Mouse (Mus musculus) embryonic facial prominence, embryonic 15.5 days (tissue): Measurements from ENCODE around the gene Arsb. TPM values are rescaled to one million over a fixed set of nuclear protein-coding genes. Genes with fewer than 3 reads are reported as not detected.
A peak's percentile ranks its signal among the peaks of the same experiment; 100 is the strongest.

Experiments
- ATAC-seq: fragments of 200-750 bp; cut with Nextera tagmentation; 2 replicates; pipeline ENCODE4 v1.8.0; 2017; ENCODE audit warnings: low read depth, moderate TSS enrichment; ENCODE audit not compliant: insufficient number of reproducible peaks, low FRiP score, low TSS enrichment
- H3K27ac ChIP-seq: fragments of 300-500 bp; sonication (generic); replicated peaks from 2 replicates; pipeline ENCODE4 v1.5.1; 2015; ENCODE audit warnings: mild to moderate bottlenecking, inconsistent platforms
- H3K27me3 ChIP-seq: fragments of 300-500 bp; sonication (generic); 2 replicates; pipeline ENCODE4 v1.6.1; 2015; ENCODE audit warnings: inconsistent platforms
- H3K36me3 ChIP-seq: fragments of 300-500 bp; sonication (generic); 2 replicates; pipeline ENCODE4 v1.6.1; 2015; ENCODE audit warnings: mild to moderate bottlenecking, inconsistent platforms
- H3K4me1 ChIP-seq: fragments of 300-500 bp; sonication (generic); 2 replicates; pipeline ENCODE4 v1.6.1; 2015; ENCODE audit warnings: inconsistent platforms
- H3K4me2 ChIP-seq: fragments of 300-500 bp; sonication (generic); replicated peaks from 2 replicates; pipeline ENCODE4 v1.6.1; 2015; ENCODE audit warnings: mild to moderate bottlenecking, inconsistent platforms
- H3K4me3 ChIP-seq: fragments of 300-500 bp; sonication (generic); replicated peaks from 2 replicates; pipeline ENCODE4 v1.5.1; 2015; ENCODE audit warnings: mild to moderate bottlenecking, inconsistent platforms
- H3K9ac ChIP-seq: fragments of 300-500 bp; sonication (generic); 2 replicates; pipeline ENCODE4 v1.6.1; 2015; ENCODE audit warnings: inconsistent platforms
- H3K9me3 ChIP-seq: fragments of 300-500 bp; sonication (generic); replicated peaks from 2 replicates; pipeline ENCODE4 v1.6.1; 2016; ENCODE audit warnings: inconsistent platforms
- WGBS: fragments of 180-500 bp; shearing (Covaris S2); methylation state at CpG from one replicate; pipeline ENCODE4 v1.1.7; 2015; 5-methylcytosine and 5-hydroxymethylcytosine counted together
- polyA plus RNA-seq: library from polyadenylated mRNA; unstranded; fragments of >200 nt; fragmentation: Nextera tagmentation; extraction: Ambion mirVana; gene quantifications from 2 replicates; pipeline ENCODE4 v1.2.1, GENCODE M21; 2015

The Arsb gene
- polyA plus RNA-seq, 1 experiment from 2014 or later, result 21.5 TPM

GRCm38 (mm10) chr13:93912326-93912915 is 141.0 kb downstream of the Arsb start:
- 75% methylated on average over 5 of the region's 5 CpGs for WGBS
- H3K4me3 ChIP-seq, result no peak overlapping the region
- no peak overlapping the region for H3K9ac ChIP-seq
- H3K9me3 ChIP-seq, result no peaks in the 10 kb centered on the region
- ATAC-seq, result no peak
- no peaks in the 10 kb centered on the region for H3K36me3 ChIP-seq
- H3K27ac ChIP-seq, result peak overlapping the region; percentile 92
- H3K27me3 ChIP-seq, result no peaks in the 10 kb centered on the region
- H3K4me2 ChIP-seq, result no peak overlapping the region
- H3K4me1 ChIP-seq, result peaks cover 27% of the 10 kb centered on the region

DNA sequence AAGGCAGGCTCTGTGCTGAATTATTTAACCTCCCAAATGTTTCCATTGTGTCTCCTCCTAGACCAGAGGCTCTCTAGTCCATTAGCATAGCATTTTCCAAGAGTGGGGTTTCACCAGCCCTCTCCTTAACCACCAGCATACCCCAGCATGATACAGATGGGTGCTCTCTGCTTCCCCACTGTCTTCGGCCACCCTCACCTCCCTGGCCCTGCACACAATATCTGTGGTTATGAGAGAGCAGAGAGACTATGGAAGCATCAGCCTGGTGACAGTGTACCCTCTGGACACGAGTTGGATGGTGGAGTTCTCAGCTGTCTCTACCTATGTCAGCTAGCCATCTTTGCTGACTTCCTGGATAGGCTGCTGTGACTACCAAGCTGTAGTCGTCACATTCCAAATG is 142.8 kb downstream of the Arsb start:
- Histone ChIP-seq H3K9me3 (no peaks in the 10 kb centered on the region), H3K4me1 (peaks cover 26% of the 10 kb centered on the region), H3K4me3 (no peak overlapping the region), H3K4me2 (no peak overlapping the region), H3K36me3 (no peaks in the 10 kb centered on the region), H3K27me3 (no peaks in the 10 kb centered on the region), H3K27ac (no peak overlapping the region), H3K9ac (no peak overlapping the region)
- WGBS, result 85% methylated on average over 3 of the region's 3 CpGs
- ATAC-seq, result no peak

- no peaks in the 10 kb centered on the region for H3K27me3 ChIP-seq
- H3K4me3 ChIP-seq, result no peak overlapping the region
- 49% methylated on average over 16 of the region's 16 CpGs for WGBS
- no peak for ATAC-seq
- H3K4me2 ChIP-seq, result no peak overlapping the region
- no peaks in the 10 kb centered on the region for H3K36me3 ChIP-seq
- H3K9me3 ChIP-seq, result no peaks in the 10 kb centered on the region
- H3K27ac ChIP-seq, result no peak overlapping the region
- H3K4me1 ChIP-seq, result peaks cover 15% of the 10 kb centered on the region
- no peak overlapping the region for H3K9ac ChIP-seq
Measured at GRCm38 (mm10) chr13:93915641-93916570, 144.5 kb downstream of the Arsb start.

DNA sequence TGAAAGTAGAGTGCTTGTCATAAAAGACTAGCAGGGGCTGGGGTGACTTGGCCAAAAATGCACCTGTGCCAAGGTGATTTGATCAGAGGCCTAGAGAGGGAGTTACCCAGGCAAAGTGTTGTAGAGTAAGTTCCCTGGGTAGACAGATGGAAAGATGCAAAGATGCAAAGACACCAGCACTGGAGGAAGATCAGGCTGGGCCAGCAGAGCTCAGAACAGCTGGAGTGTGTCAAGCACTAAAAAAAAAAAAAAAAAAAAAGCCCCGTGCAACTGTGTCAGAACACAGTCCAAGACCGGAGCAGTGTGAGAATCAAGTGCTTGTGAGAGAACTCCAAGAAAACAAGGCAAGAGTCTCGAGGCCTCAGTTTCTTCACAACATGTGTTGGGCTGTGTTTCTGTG is 148.1 kb downstream of the Arsb start:
- H3K9me3 ChIP-seq, result no peaks in the 10 kb centered on the region
- H3K9ac ChIP-seq, result no peak overlapping the region
- WGBS, result 44% methylated on average over 3 of the region's 3 CpGs
- no peak overlapping the region for H3K4me2 ChIP-seq
- no peak overlapping the region for H3K27ac ChIP-seq
- H3K4me3 ChIP-seq, result no peak overlapping the region
- no peak for ATAC-seq
- no peaks in the 10 kb centered on the region for H3K27me3 ChIP-seq
- H3K4me1 ChIP-seq, result peaks cover 14% of the 10 kb centered on the region
- H3K36me3 ChIP-seq, result no peaks in the 10 kb centered on the region

DNA sequence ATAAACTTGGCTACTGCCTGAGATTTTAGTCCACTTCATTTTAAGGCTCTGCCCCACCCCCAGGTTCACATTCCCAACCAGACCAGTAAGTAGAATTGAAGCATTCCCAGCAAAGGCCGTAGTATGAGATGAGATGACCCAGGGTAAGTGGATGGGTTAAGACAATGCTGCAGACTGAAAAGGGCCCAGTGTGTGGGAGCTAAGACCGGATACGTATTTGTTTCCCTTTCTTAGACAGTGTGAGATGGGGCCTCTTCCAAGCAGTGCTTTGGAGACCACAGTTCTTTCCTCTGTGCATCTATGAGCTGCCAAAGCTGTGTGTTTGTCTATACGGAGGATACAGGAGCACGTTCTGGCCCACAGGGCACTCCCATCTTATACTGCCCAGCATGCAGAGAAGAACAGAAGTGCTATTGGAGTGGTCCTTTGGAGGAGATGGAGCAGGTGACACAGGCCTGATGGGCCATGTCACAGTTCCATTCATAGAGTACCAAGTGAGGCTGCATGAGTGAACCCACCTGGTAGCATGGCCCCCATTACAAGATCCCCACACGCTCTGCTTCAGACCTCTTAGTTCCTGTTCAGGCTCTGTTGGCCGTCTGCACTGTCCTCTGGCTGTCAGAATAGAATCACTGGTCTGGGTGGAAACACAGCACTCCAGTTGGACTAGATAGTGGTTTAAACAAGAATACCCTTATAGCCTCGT is 148.8 kb downstream of the Arsb start:
- H3K4me3 ChIP-seq, result no peak overlapping the region
- no peaks in the 10 kb centered on the region for H3K27me3 ChIP-seq
- H3K4me1 ChIP-seq, result peaks cover 21% of the 10 kb centered on the region
- WGBS, result 77% methylated on average over 8 of the region's 8 CpGs
- no peak overlapping the region for H3K9ac ChIP-seq
- no peak overlapping the region for H3K4me2 ChIP-seq
- no peak for ATAC-seq
- H3K27ac ChIP-seq, result no peak overlapping the region
- no peaks in the 10 kb centered on the region for H3K36me3 ChIP-seq
- no peaks in the 10 kb centered on the region for H3K9me3 ChIP-seq

DNA sequence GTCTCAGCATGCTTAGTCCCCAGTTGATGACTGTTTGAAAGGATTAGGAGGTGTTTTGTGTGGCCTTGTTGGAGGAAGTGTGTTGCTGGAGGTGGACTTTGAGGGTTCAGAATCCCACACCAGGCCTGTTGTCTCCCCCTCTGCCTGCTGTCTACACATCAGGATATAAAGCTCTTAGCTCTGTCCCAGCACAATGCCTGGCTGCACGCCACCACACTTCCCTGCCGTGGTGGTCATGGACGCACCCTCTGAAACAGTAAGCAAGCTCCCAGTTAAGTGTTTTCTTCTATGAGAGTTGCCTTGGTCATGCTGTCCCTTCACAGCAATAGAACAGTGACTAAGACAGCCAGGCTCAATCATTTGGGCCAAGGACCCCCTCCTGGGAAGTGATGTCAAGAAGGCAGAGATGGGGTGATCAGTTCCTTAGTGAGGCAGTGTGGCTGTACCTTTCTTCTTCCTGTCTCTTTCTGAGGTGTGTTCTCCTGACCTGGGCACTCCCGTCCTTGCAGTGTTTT is 149.4 kb downstream of the Arsb start:
- no peak overlapping the region for H3K27ac ChIP-seq

GRCm38 (mm10) chr13:93921831-93922565 is 150.6 kb downstream of the Arsb start:
- H3K9ac ChIP-seq, result no peak overlapping the region
- no peaks in the 10 kb centered on the region for H3K9me3 ChIP-seq
- ATAC-seq, result no peak
- H3K4me1 ChIP-seq, result peaks cover 25% of the 10 kb centered on the region
- H3K4me2 ChIP-seq, result no peak overlapping the region
- no peak overlapping the region for H3K27ac ChIP-seq
- H3K36me3 ChIP-seq, result no peaks in the 10 kb centered on the region
- no peak overlapping the region for H3K4me3 ChIP-seq
- H3K27me3 ChIP-seq, result no peaks in the 10 kb centered on the region
- 80% methylated on average over 5 of the region's 5 CpGs for whole genome bisulfite sequencing

More for the DNA sequence above, 149.4 kb downstream of the Arsb start:
- Histone ChIP-seq H3K27me3 (no peaks in the 10 kb centered on the region), H3K4me1 (peaks cover 25% of the 10 kb centered on the region), H3K36me3 (no peaks in the 10 kb centered on the region), H3K9ac (no peak overlapping the region), H3K9me3 (no peaks in the 10 kb centered on the region), H3K4me2 (no peak overlapping the region), H3K4me3 (no peak overlapping the region)
- 83% methylated on average over 4 of the region's 4 CpGs for WGBS
- ATAC-seq, result no peak

GRCm38 (mm10) chr13:93922566-93922910 is 151.1 kb downstream of the Arsb start:
- ATAC-seq, result no peak
- WGBS, result 52% methylated on average over 7 of the region's 7 CpGs
- H3K27ac ChIP-seq, result no peak overlapping the region
- H3K27me3 ChIP-seq, result no peaks in the 10 kb centered on the region
- H3K4me3 ChIP-seq, result no peak overlapping the region
- peaks cover 25% of the 10 kb centered on the region for H3K4me1 ChIP-seq
- H3K4me2 ChIP-seq, result no peak overlapping the region
- no peaks in the 10 kb centered on the region for H3K36me3 ChIP-seq
- no peak overlapping the region for H3K9ac ChIP-seq
- no peaks in the 10 kb centered on the region for H3K9me3 ChIP-seq

DNA sequence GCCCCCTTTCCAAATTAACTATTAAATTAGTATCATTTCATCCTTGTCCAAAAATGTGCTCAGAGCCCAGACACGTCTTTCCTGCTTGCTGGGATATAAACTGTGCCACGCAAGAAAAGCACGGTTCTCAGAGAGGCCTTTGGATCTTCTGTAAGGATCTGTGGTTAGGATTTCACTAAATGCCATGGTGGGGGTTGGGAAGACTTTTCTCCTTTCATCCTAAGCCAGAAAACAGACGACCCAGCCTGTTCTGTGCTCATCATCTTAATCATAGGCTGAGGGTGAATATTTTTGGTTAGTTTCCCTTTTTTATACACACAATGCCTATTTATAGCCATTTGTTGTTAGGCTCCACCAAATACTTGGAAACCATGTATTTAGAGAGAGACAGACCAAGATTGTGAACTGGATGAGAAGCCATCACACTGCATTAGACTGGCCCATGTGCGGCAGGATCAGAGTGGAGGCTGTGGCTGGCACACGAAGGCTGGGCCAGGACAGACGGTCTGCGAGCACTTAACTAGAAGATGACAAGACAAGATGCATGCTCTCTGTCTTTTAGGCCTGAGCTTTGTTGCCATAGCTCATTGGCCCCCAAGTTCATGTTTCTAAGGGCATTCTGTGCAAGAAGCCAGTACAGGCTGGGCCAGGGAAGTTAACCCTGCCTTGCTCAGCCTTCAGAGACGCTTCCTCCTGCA is 153.5 kb downstream of the Arsb start:
- Histone ChIP-seq H3K4me1 (peaks cover 25% of the 10 kb centered on the region), H3K27ac (peak overlapping the region; percentile 79), H3K36me3 (no peaks in the 10 kb centered on the region), H3K4me2 (no peak overlapping the region), H3K9ac (no peak overlapping the region), H3K9me3 (no peaks in the 10 kb centered on the region), H3K4me3 (no peak overlapping the region), H3K27me3 (no peaks in the 10 kb centered on the region)
- WGBS, result 39% methylated on average over 9 of the region's 9 CpGs
- ATAC-seq, result peak; percentile 78

GRCm38 (mm10) chr13:93930561-93931340 is 159.3 kb downstream of the Arsb start:
- no peak for ATAC-seq
- no peak overlapping the region for H3K27ac ChIP-seq
- H3K4me2 ChIP-seq, result no peak overlapping the region
- no peak overlapping the region for H3K4me3 ChIP-seq
- 48% methylated on average over 7 of the region's 7 CpGs for WGBS
- no peaks in the 10 kb centered on the region for H3K36me3 ChIP-seq
- H3K9me3 ChIP-seq, result no peaks in the 10 kb centered on the region
- H3K9ac ChIP-seq, result no peak overlapping the region
- no peaks in the 10 kb centered on the region for H3K27me3 ChIP-seq
- H3K4me1 ChIP-seq, result no peaks in the 10 kb centered on the region; the same call in 1 of the 2 replicates
